Mouse (Mus musculus): ENCODE measurements around the gene Nppc.

The Nppc gene

DNA sequence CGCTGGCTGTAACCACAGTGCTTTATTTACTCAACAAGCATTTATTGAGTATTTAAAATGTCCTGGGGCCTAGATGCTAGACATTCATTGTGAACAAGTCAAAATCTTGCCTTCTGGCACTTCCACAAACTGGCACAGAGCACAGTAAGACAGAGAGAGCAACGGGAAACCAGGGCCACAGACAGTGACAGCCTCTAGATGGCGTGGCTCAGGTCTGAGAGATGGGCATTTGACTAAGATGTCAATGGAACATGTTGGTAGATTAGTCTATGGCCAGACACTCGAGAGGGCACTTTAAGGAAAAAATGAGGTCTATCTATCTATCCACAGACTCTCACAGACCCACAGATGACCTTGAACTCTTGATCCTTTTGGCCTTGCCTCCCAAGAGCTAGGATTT lies 17.7 kb downstream of the Nppc start:
- no peak for DNase-seq (ENCODE audit: low spot score)

GRCm38 (mm10) chr1:86650272-86650671 lies 20.1 kb downstream of the Nppc start:
- peak; percentile 67 for DNase-seq (ENCODE audit: low spot score)

DNA sequence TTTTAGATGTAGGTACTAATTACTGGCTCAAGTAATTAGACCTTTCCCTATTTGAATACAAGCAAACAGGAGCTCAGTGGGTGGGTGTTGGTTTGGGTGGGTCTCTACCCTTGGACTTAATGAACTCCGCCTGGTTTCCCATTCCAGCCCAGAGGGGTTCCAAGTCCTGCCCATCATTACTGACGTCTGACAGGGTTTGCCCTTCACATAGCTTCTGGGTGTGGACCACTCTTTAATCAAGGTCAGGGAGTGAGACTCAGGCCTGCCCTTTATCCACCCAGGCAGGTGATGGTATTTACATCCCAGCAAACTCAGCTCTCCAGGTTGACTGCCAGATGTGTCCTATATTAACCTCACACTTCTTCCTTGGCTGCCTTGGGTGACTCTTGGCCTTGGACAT lies 22.9 kb downstream of the Nppc start:
- no peak for DNase-seq (ENCODE audit: low spot score)

DNA sequence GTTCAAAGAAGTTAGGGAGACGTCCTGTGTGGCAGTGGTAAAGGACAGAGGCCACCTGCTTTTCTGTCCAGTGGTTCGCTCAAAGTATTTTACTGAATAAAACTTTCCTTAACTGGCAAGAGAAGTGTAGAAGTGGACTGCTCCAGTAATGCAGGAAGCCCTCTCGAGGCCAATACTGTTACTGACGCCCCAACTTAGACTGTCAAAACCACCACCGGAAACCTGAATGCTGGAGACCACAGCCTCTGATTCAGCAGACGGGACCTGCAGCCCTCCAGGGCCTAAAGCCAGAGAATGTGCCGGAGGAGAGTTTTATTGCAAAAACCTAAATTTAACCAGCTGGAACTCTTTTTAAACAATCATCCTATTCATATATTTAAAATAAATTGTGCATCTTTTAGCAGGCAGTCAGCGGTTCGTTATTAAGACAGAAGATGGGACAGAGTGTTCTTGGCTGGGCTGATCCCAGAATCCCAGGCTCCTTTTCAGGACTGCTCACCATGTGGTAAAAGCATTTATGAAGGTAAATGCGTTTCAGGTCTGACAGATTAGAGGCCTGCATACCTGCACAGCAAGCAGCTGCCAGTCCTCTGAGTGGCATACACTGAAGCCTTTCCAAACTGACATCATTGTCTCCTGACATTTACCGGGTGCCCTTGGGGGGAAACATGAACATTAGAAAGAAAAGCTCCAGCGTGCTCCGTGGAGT lies 27.1 kb downstream of the Nppc start:
- DNase-seq (ENCODE audit: low spot score), result no peak

GRCm38 (mm10) chr1:86634751-86635359 lies 35.5 kb downstream of the Nppc start:
- no peak for DNase-seq (ENCODE audit: low spot score)

DNA sequence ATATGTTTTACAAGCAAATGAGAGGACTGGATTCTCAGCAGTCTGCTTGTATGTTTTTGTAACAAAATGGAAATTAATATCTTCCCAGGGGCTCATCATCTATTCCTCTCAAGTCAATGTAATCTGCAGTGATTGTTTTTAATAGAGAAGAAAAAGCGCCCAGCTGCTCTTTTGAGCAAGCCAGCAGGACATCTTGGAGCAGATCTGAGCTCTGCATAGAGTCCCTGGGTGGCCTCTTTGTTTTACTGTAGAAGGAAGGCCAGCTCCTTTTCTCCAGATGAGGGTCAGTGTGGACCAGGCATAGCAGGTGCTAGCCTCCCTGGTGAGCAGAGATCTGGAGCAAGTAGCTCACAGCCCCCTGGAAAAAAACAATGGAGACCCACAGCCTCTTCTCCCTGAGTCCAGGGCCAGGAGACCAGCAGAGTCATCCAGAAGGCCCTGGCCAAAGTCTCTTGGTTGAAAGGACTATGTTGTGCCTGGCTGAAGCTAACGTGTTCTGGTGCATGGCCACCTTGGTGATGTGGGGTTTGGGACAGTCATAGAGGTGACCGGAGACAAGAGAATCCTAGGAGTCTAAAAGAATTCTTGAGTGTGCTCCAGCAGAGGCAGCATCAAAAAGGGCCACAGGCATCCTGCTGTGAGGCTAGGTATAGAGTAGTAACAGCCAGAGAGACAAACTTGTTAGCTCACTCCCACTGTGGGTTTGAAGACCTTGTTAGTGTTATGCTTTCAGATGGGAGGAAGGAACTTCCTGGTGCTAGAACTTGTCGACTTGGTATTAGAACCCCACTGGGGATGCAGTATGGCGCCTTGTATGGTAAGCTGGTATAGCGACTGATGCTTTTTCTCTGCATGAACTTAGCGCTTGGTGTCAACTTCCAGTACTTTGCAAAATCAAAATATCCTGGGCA lies 36.3 kb downstream of the Nppc start:
- DNase-seq (ENCODE audit: low spot score), result no peak

DNA sequence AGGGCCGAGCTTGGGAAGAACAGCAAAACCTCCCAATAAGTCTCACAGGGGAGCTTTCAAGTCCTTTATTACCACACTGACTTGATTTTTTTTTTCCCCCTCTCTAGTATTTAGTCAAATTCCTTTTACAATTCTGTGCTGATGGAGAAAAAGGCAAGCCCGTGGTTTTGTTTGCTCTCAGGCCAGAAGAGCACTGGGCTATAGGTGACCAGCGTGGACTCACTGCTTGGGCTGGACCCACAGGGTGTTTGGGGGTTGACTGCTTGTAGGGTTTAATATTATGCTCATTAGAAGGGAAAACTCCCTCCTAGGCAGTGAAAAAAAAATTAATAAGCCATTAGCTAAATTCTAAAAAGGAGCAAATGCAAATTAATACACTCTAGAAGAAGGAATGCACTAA lies 36.9 kb downstream of the Nppc start:
- no peak for DNase-seq (ENCODE audit: low spot score)

GRCm38 (mm10) chr1:86632732-86633380 lies 37.5 kb downstream of the Nppc start:
- no peak for DNase-seq (ENCODE audit: low spot score)

- DNase-seq (ENCODE audit: low spot score), result no peak
Measured at GRCm38 (mm10) chr1:86630527-86630926, 39.8 kb downstream of the Nppc start.

- DNase-seq (ENCODE audit: low spot score), result no peak
Measured at GRCm38 (mm10) chr1:86629936-86630335, 40.4 kb downstream of the Nppc start.

- DNase-seq (ENCODE audit: low spot score), result no peak
Measured at GRCm38 (mm10) chr1:86628270-86628669, 42.1 kb downstream of the Nppc start.

- DNase-seq (ENCODE audit: low spot score), result no peak
Measured at GRCm38 (mm10) chr1:86623001-86624000, 47.1 kb downstream of the Nppc start.

DNA sequence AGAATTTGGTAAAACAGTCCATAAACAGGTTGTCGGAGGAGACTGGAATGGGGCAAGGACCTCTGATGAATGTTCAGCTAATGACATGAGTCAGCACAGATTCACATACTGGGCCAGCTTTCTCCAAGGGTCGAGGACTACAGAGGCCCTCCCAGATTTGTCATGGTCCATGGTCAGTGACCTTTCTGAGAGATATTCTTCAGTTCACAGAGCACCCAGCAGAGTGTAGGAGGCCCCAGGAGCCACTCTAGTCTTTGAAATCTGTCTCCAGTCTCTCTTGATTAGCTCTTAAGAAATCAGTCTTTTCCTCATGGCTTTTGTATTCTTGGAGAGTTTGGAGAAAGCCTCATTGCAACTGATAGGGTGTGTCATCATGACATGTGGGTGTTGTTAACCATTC lies 48.1 kb downstream of the Nppc start:
- DNase-seq (ENCODE audit: low spot score), result no peak

GRCm38 (mm10) chr1:86618454-86619125 lies 51.8 kb downstream of the Nppc start:
- DNase-seq (ENCODE audit: low spot score), result peak; percentile 30
